Mouse (Mus musculus) lung, embryonic 15.5 days (tissue): ENCODE data around the gene Pcsk1. TPM values are rescaled to one million over a fixed set of nuclear protein-coding genes. Genes with fewer than 3 reads are reported as not detected.

Experiments
- ATAC-seq: fragments of 200-750 bp; cut with Nextera tagmentation; 2 replicates; pipeline ENCODE4 v1.8.0; 2017; ENCODE audit warnings: moderate number of reproducible peaks, borderline replicate concordance; ENCODE audit not compliant: low FRiP score, low TSS enrichment; ENCODE audit errors: extremely low read depth
- H3K27ac ChIP-seq: fragments of 300-500 bp; sonication (generic); 2 replicates; pipeline ENCODE4 v1.5.1; 2015; ENCODE audit warnings: moderate library complexity, mild to moderate bottlenecking, inconsistent platforms
- H3K27me3 ChIP-seq: fragments of 300-500 bp; sonication (generic); 2 replicates; pipeline ENCODE4 v1.6.1; 2015; ENCODE audit warnings: inconsistent platforms
- H3K36me3 ChIP-seq: fragments of 300-500 bp; sonication (generic); 2 replicates; pipeline ENCODE4 v1.6.1; 2015; ENCODE audit warnings: inconsistent platforms
- H3K4me1 ChIP-seq: fragments of 300-500 bp; sonication (generic); 2 replicates; pipeline ENCODE4 v1.6.1; 2015; ENCODE audit warnings: inconsistent platforms
- H3K4me2 ChIP-seq: fragments of 300-500 bp; sonication (generic); 2 replicates; pipeline ENCODE4 v1.6.1; 2015; ENCODE audit warnings: inconsistent platforms, mild to moderate bottlenecking, moderate library complexity
- H3K4me3 ChIP-seq: fragments of 300-500 bp; sonication (generic); 2 replicates; pipeline ENCODE4 v1.5.1; 2015; ENCODE audit warnings: mild to moderate bottlenecking, inconsistent platforms
- H3K9ac ChIP-seq: fragments of 300-500 bp; sonication (generic); 2 replicates; pipeline ENCODE4 v1.6.1; 2015; ENCODE audit warnings: inconsistent platforms
- H3K9me3 ChIP-seq: fragments of 300-500 bp; sonication (generic); 2 replicates; pipeline ENCODE4 v1.6.1; 2016; ENCODE audit warnings: inconsistent platforms
- WGBS: fragments of 180-500 bp; shearing (Covaris S2); methylation state at CpG from one replicate; pipeline ENCODE4 v1.1.7; 2015; 5-methylcytosine and 5-hydroxymethylcytosine counted together
- polyA plus RNA-seq: library from polyadenylated mRNA; unstranded; fragments of >200 nt; fragmentation: Nextera tagmentation; extraction: Ambion mirVana; gene quantifications from 2 replicates; pipeline ENCODE4 v1.2.1, GENCODE M21; 2015

Gene Pcsk1
- polyA plus RNA-seq: 1.3 and 1.7 TPM in 2 replicates

DNA sequence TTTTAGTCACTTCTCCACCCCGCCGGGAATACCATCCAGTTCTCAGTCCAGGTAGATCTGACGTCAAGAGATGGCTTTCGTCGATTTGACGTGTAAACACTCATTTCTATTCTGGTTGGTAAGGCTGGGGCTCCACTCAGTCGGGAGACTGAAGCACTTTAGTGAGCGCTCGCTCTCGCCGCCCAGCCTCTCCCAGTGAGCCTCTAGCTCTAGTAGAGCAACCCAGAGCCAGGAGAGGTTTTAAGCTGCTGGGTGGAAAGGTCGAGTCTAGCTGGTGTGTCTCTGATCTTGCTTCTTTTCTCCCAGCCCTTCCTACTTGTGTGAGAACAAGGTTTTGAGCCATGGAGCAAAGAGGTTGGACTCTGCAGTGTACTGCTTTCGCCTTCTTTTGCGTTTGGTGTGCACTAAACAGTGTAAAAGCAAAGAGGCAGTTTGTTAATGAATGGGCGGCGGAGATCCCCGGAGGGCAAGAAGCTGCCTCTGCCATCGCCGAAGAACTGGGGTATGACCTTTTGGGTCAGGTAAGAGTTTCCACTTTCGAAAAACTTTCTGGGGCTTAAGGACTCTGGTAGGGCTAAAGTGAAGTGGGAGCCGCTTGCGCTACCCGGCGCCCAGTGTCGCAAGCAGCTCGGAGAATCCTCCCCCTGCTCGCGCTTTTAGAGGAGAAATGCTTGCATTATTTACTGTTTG, at the start of gene Pcsk1:
Gene Pcsk1, plus strand, starts transcription at position 106 of the 690 bp plus-strand sequence.
- Histone ChIP-seq H3K4me2 (peak within 1 kb of the TSS; percentile 52), H3K27ac (no peak within 1 kb of the TSS), H3K27me3 (peaks cover 24% of the 10 kb centered on the region), H3K4me1 (0 out of 2 replicates have a peak, but pooled peaks cover 3% of the 10 kb centered on the region), H3K4me3 (peak within 1 kb of the TSS; percentile 29), H3K9ac (no peak within 1 kb of the TSS), H3K9me3 (no peaks in the 10 kb centered on the region), H3K36me3 (no peaks in the 10 kb centered on the region)
- no peak for ATAC-seq
- WGBS: under 1% methylated on average over 28 of the region's 28 CpGs

- Histone ChIP-seq H3K27me3 (no peaks in the 10 kb centered on the region), H3K9ac (no peak overlapping the region), H3K4me2 (no peak overlapping the region), H3K9me3 (no peaks in the 10 kb centered on the region), H3K4me3 (no peak overlapping the region), H3K4me1 (no peaks in the 10 kb centered on the region), H3K36me3 (no peaks in the 10 kb centered on the region), H3K27ac (no peak overlapping the region)
- ATAC-seq: no peak
Observed at GRCm38 (mm10) chr13:75058818-75059217, 30.8 kb upstream of the Pcsk1 start.

- no peak overlapping the region for H3K27ac ChIP-seq
- no peak overlapping the region for H3K4me3 ChIP-seq
- WGBS: 68% methylated on average over 3 of the region's 3 CpGs
- H3K27me3 ChIP-seq: no peaks in the 10 kb centered on the region
- ATAC-seq: no peak
- no peaks in the 10 kb centered on the region for H3K36me3 ChIP-seq
- H3K4me2 ChIP-seq: no peak overlapping the region
- no peaks in the 10 kb centered on the region for H3K4me1 ChIP-seq
- H3K9ac ChIP-seq: no peak overlapping the region
- H3K9me3 ChIP-seq: no peaks in the 10 kb centered on the region
Observed at GRCm38 (mm10) chr13:75063947-75064346, 25.7 kb upstream of the Pcsk1 start.

GRCm38 (mm10) chr13:75088597-75088996, 1.0 kb upstream of the Pcsk1 start:
- Histone ChIP-seq H3K27ac (no peak overlapping the region), H3K9ac (no peak overlapping the region), H3K4me2 (no peak overlapping the region), H3K9me3 (no peaks in the 10 kb centered on the region), H3K27me3 (peaks cover 24% of the 10 kb centered on the region), H3K36me3 (no peaks in the 10 kb centered on the region), H3K4me3 (no peak overlapping the region), H3K4me1 (0 out of 2 replicates have a peak, but pooled peaks cover 3% of the 10 kb centered on the region)
- WGBS: 14% methylated on average over 6 of the region's 6 CpGs
- no peak for ATAC-seq

DNA sequence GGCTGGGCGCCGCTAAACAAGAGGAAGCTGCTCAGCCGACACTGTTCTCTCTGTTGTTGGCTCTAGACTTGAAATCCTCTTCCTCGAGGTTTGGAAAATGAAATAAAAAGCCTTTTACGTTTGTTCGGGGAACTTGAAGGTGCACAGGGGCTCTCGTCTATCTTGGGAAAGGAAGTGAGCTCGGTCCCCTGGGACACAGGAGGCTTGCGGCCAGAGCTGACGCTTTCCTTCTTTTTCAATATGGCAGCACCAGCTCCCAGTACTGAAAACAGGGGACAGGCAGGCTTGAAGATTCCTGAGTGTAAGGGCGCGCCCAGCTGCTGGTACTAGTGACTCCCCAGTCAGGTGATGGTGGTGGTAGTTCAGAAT, 769 bp downstream of the Pcsk1 start:
- H3K4me2 ChIP-seq: peak overlapping the region; percentile 52
- H3K36me3 ChIP-seq: no peaks in the 10 kb centered on the region
- H3K27ac ChIP-seq: no peak overlapping the region
- 0 out of 2 replicates have a peak, but pooled peaks cover 3% of the 10 kb centered on the region for H3K4me1 ChIP-seq
- WGBS: 2% methylated on average over 12 of the region's 12 CpGs
- H3K4me3 ChIP-seq: peak overlapping the region; percentile 29
- no peak overlapping the region for H3K9ac ChIP-seq
- H3K27me3 ChIP-seq: peaks cover 24% of the 10 kb centered on the region
- ATAC-seq: no peak
- H3K9me3 ChIP-seq: no peaks in the 10 kb centered on the region

- Histone ChIP-seq H3K4me3 (no peak overlapping the region), H3K36me3 (no peaks in the 10 kb centered on the region), H3K27me3 (peaks cover 24% of the 10 kb centered on the region), H3K4me2 (no peak overlapping the region), H3K27ac (no peak overlapping the region), H3K9me3 (no peaks in the 10 kb centered on the region), H3K4me1 (0 out of 2 replicates have a peak, but pooled peaks cover 3% of the 10 kb centered on the region), H3K9ac (no peak overlapping the region)
- 71% methylated on average over 5 of the region's 5 CpGs for WGBS
- no peak for ATAC-seq
Observed at GRCm38 (mm10) chr13:75091071-75091470, 1.4 kb downstream of the Pcsk1 start.

GRCm38 (mm10) chr13:75095487-75095886, 5.9 kb downstream of the Pcsk1 start:
- Histone ChIP-seq H3K9ac (no peak overlapping the region), H3K4me1 (no peaks in the 10 kb centered on the region), H3K27ac (no peak overlapping the region), H3K36me3 (no peaks in the 10 kb centered on the region), H3K4me3 (no peak overlapping the region), H3K4me2 (no peak overlapping the region), H3K27me3 (peaks cover 8% of the 10 kb centered on the region; the same call in 1 of the 2 replicates), H3K9me3 (no peaks in the 10 kb centered on the region)
- no peak for ATAC-seq

GRCm38 (mm10) chr13:75113114-75113513, 23.5 kb downstream of the Pcsk1 start:
- no peaks in the 10 kb centered on the region for H3K9me3 ChIP-seq
- H3K36me3 ChIP-seq: no peaks in the 10 kb centered on the region
- no peak overlapping the region for H3K9ac ChIP-seq
- H3K27ac ChIP-seq: no peak overlapping the region
- no peaks in the 10 kb centered on the region for H3K4me1 ChIP-seq
- H3K4me2 ChIP-seq: no peak overlapping the region
- ATAC-seq: no peak
- 33% methylated on average over 2 of the region's 2 CpGs for WGBS
- no peak overlapping the region for H3K4me3 ChIP-seq
- no peaks in the 10 kb centered on the region for H3K27me3 ChIP-seq

DNA sequence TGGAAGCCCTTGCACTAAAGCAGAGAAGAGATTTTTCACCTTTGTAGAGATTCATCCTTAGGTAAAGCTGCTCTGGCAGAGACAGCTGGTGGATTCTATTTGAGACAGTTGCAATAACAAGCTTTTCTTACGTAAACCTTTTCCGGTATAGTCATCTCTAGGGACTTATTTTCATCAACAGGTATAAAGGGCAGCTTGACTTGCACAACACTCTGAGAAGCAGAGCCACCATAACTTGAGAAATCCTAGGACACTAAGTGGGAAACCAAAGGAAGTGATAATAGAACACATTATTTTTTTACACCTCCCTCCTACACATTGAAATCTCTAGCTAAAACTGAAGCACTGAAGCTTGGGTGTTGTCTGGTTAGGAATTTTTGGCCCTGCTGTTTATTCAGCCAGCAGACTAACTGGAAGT, 24.4 kb downstream of the Pcsk1 start:
- Histone ChIP-seq H3K4me2 (no peak overlapping the region), H3K36me3 (no peaks in the 10 kb centered on the region), H3K27ac (no peak overlapping the region), H3K9ac (no peak overlapping the region), H3K4me1 (no peaks in the 10 kb centered on the region), H3K4me3 (no peak overlapping the region), H3K9me3 (no peaks in the 10 kb centered on the region), H3K27me3 (no peaks in the 10 kb centered on the region)
- WGBS: 92% methylated on average over 2 of the region's 2 CpGs
- no peak for ATAC-seq

GRCm38 (mm10) chr13:75114838-75115237, 25.2 kb downstream of the Pcsk1 start:
- 63% methylated on average over 1 of the region's 1 CpGs for WGBS

DNA sequence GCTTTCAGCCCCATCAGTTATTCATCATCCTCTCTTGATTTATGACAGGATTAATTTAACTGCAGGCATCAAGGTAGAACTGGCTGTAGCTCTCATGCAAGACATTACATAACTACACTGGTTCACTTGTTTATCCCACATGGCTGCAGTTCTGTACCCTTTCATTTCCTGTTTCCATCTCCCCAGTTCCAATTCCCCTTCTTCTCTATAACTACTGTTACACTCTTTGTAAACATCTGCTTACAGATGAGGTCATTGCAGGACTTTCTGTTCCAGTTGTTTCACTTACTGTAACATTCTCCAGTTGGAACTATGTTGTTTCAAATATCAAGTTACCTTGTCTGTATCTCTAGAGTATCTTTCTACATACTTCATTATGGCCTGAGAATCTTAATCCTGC, 46.2 kb downstream of the Pcsk1 start:
- H3K27me3 ChIP-seq: no peaks in the 10 kb centered on the region

More at GRCm38 (mm10) chr13:75114838-75115237, 25.2 kb downstream of the Pcsk1 start:
- no peaks in the 10 kb centered on the region for H3K4me1 ChIP-seq
- no peaks in the 10 kb centered on the region for H3K9me3 ChIP-seq
- no peaks in the 10 kb centered on the region for H3K27me3 ChIP-seq
- ATAC-seq: no peak
- no peak overlapping the region for H3K27ac ChIP-seq
- no peak overlapping the region for H3K4me2 ChIP-seq
- H3K4me3 ChIP-seq: no peak overlapping the region
- H3K9ac ChIP-seq: no peak overlapping the region
- no peaks in the 10 kb centered on the region for H3K36me3 ChIP-seq

GRCm38 (mm10) chr13:75160661-75161060, 71.0 kb downstream of the Pcsk1 start:
- H3K4me2 ChIP-seq: no peak overlapping the region
- H3K9ac ChIP-seq: no peak overlapping the region
- H3K27me3 ChIP-seq: no peaks in the 10 kb centered on the region
- H3K4me1 ChIP-seq: no peaks in the 10 kb centered on the region
- no peak overlapping the region for H3K27ac ChIP-seq
- WGBS: 35% methylated on average over 1 of the region's 1 CpGs
- no peak for ATAC-seq
- no peaks in the 10 kb centered on the region for H3K9me3 ChIP-seq
- H3K4me3 ChIP-seq: no peak overlapping the region
- no peaks in the 10 kb centered on the region for H3K36me3 ChIP-seq

More for the DNA sequence above, 46.2 kb downstream of the Pcsk1 start:
- H3K9ac ChIP-seq: no peak overlapping the region
- no peak overlapping the region for H3K4me2 ChIP-seq
- H3K27ac ChIP-seq: no peak overlapping the region
- no peak overlapping the region for H3K4me3 ChIP-seq
- no peaks in the 10 kb centered on the region for H3K4me1 ChIP-seq
- no peaks in the 10 kb centered on the region for H3K9me3 ChIP-seq
- ATAC-seq: no peak
- H3K36me3 ChIP-seq: no peaks in the 10 kb centered on the region
